Mouse (Mus musculus): ENCODE results near the gene Gm10722. TPM values are rescaled to one million over a fixed set of nuclear protein-coding genes. Genes with fewer than 3 reads are reported as not detected.
"Not testable (repeated sequence)": the region's sequence is repeated elsewhere in the genome, so short reads cannot be mapped to it uniquely, and the experiment has no call there.

Gene Gm10722
- polyA plus RNA-seq, 1 experiment from 2014 or later: not detected

DNA sequence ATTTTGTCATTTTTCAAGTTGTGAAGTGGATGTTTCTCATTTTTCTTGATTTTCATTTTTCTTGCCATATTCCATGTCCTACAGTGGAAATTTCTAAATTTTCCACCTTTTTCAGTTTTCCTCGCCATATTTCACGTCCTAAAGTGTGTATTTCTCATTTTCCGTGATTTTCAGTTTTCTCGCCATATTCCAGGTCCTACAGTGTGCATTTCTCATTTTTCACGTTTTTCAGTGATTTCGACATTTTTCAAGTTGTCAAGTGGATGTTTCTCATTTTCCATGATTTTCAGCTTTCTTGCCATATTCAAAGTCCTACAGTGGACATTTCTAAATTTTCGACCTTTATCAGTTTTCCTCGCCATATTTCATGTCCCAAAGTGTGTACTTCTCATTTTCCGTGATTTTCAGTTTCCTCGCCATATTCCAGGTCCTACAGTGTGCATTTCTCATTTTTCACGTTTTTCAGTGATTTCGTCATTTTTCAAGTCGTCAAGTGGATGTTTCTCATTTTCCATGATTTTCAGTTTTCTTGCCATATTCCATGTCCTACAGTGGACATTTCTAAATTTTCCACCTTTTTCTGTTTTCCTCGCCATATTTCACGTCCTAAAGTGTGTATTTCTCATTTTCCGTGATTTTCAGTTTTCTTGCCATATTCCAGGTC is 23.4 kb downstream of the Gm10722 start:
- H3K9ac ChIP-seq (ENCODE audit: low read length); H3K9me3 ChIP-seq (replicated peaks; ENCODE audit: control insufficient read depth, low read length); H3K4me2 ChIP-seq (ENCODE audit: low read depth, low read length); H3K27ac ChIP-seq (ENCODE audit: low read length); H3K4me1 ChIP-seq (ENCODE audit: control insufficient read depth, insufficient read depth, low read length); H3K36me3 ChIP-seq (ENCODE audit: control insufficient read depth, insufficient read depth, low read length); H3K27me3 ChIP-seq (ENCODE audit: control insufficient read depth, insufficient read depth, low read length); H3K4me3 ChIP-seq (replicated peaks; ENCODE audit: low read length); ATAC-seq (ENCODE audit: insufficient read depth, low FRiP score): not testable (repeated sequence)
- WGBS: 65% methylated on average over 14 of the region's 16 CpGs

DNA sequence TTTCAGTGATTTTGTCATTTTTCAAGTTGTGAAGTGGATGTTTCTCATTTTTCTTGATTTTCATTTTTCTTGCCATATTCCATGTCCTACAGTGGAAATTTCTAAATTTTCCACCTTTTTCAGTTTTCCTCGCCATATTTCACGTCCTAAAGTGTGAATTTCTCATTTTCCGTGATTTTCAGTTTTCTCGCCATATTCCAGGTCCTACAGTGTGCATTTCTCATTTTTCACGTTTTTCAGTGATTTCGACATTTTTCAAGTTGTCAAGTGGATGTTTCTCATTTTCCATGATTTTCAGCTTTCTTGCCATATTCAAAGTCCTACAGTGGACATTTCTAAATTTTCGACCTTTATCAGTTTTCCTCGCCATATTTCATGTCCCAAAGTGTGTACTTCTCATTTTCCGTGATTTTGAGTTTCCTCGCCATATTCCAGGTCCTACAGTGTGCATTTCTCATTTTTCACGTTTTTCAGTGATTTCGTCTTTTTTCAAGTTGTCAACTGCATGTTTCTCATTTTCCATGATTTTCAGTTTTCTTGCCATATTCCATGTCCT is 24.3 kb downstream of the Gm10722 start, which contains the start of gene Gm10717:
TSS of gene Gm10717 (plus strand) at position 506 of the 556 bp plus-strand sequence.
- ATAC-seq (ENCODE audit: insufficient read depth, low FRiP score); H3K4me3 ChIP-seq (replicated peaks; ENCODE audit: low read length); H3K27me3 ChIP-seq (ENCODE audit: control insufficient read depth, insufficient read depth, low read length); H3K9ac ChIP-seq (ENCODE audit: low read length); H3K27ac ChIP-seq (ENCODE audit: low read length); H3K36me3 ChIP-seq (ENCODE audit: control insufficient read depth, insufficient read depth, low read length); H3K4me1 ChIP-seq (ENCODE audit: control insufficient read depth, insufficient read depth, low read length); H3K9me3 ChIP-seq (replicated peaks; ENCODE audit: control insufficient read depth, low read length); H3K4me2 ChIP-seq (ENCODE audit: low read depth, low read length): not testable (repeated sequence)
- 74% methylated on average over 12 of the region's 12 CpGs for WGBS

DNA sequence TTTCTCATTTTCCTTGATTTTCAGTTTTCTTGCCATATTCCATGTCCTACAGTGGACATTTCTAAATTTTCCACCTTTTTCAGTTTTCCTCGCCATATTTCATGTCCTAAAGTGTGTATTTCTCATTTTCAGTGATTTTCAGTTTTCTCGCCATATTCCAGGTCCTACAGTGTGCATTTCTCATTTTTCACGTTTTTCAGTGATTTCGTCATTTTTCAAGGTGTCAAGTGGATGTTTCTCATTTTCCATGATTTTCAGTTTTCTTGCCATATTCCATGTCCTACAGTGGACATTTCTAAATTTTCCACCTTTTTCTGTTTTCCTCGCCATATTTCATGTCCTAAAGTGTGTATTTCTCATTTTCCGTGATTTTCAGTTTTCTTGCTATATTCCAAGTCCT is 24.9 kb downstream of the Gm10722 start:
- H3K9ac ChIP-seq (ENCODE audit: low read length); H3K27ac ChIP-seq (ENCODE audit: low read length); H3K9me3 ChIP-seq (replicated peaks; ENCODE audit: control insufficient read depth, low read length); ATAC-seq (ENCODE audit: insufficient read depth, low FRiP score); H3K36me3 ChIP-seq (ENCODE audit: control insufficient read depth, insufficient read depth, low read length); H3K4me3 ChIP-seq (replicated peaks; ENCODE audit: low read length); H3K27me3 ChIP-seq (ENCODE audit: control insufficient read depth, insufficient read depth, low read length); H3K4me2 ChIP-seq (ENCODE audit: low read depth, low read length); H3K4me1 ChIP-seq (ENCODE audit: control insufficient read depth, insufficient read depth, low read length): not testable (repeated sequence)
- 61% methylated on average over 4 of the region's 6 CpGs for WGBS

DNA sequence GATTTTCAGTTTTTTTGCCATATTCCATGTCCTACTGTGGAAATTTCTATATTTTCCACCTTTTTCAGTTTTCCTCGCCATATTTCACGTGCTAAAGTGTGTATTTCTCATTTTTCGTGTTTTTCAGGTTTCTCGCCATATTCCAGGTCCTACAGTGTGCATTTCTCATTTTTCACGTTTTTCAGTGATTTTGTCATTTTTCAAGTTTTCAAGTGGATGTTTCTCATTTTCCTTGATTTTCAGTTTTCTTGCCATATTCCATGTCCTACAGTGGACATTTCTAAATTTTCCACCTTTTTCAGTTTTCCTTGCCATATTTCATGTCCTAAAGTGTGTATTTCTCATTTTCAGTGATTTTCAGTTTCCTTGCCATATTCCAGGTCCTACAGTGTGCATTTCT is 25.4 kb downstream of the Gm10722 start:
- H3K36me3 ChIP-seq (ENCODE audit: control insufficient read depth, insufficient read depth, low read length); H3K4me2 ChIP-seq (ENCODE audit: low read depth, low read length); ATAC-seq (ENCODE audit: insufficient read depth, low FRiP score); H3K9me3 ChIP-seq (replicated peaks; ENCODE audit: control insufficient read depth, low read length); H3K4me3 ChIP-seq (replicated peaks; ENCODE audit: low read length); H3K27me3 ChIP-seq (ENCODE audit: control insufficient read depth, insufficient read depth, low read length); H3K4me1 ChIP-seq (ENCODE audit: control insufficient read depth, insufficient read depth, low read length); H3K27ac ChIP-seq (ENCODE audit: low read length); H3K9ac ChIP-seq (ENCODE audit: low read length): not testable (repeated sequence)
- 73% methylated on average over 5 of the region's 5 CpGs for WGBS

DNA sequence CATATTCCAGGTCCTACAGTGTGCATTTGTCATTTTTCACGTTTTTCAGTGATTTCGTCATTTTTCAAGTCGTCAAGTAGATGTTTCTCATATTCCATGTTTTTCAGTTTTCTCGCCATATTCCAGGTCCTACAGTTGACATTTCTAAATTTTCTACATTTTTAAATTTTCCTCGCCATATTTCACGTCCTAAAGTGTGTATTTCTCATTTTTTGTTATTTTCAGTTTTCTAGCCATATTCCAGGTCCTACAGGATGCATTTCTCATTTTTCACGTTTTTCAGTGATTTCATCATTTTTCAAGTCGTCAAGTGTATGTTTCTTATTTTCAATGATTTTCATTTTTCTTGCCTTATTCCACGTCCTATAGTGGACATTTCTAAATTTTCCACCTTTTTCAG is 26.0 kb downstream of the Gm10722 start:
- ATAC-seq (ENCODE audit: insufficient read depth, low FRiP score); H3K9ac ChIP-seq (ENCODE audit: low read length): not testable (repeated sequence)
- 67% methylated on average over 9 of the region's 9 CpGs for WGBS

DNA sequence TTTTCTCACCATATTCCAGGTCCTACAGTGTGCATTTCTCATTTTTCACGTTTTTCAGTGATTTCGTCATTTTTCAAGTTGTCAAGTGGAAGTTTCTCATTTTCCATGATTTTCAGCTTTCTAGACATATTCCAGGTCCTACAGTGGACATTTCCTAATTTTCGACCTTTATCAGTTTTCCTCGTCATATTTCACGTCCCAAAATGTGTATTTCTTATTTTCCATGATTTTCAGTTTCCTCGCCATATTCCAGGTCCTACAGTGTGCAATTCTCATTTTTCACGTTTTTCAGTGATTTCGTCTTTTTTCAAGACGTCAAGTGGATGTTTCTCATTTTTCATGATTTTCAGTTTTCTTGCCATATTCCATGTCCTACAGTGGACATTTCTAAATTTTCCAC is 26.5 kb downstream of the Gm10722 start:
- not testable (repeated sequence) for H3K27ac ChIP-seq (ENCODE audit: low read length); H3K4me2 ChIP-seq (ENCODE audit: low read depth, low read length); H3K9me3 ChIP-seq (replicated peaks; ENCODE audit: control insufficient read depth, low read length); H3K4me3 ChIP-seq (replicated peaks; ENCODE audit: low read length); ATAC-seq (ENCODE audit: insufficient read depth, low FRiP score); H3K27me3 ChIP-seq (ENCODE audit: control insufficient read depth, insufficient read depth, low read length); H3K36me3 ChIP-seq (ENCODE audit: control insufficient read depth, insufficient read depth, low read length); H3K4me1 ChIP-seq (ENCODE audit: control insufficient read depth, insufficient read depth, low read length); H3K9ac ChIP-seq (ENCODE audit: low read length)
- 75% methylated on average over 9 of the region's 9 CpGs for WGBS

More for the DNA sequence above, 26.0 kb downstream of the Gm10722 start:
- H3K4me1 ChIP-seq (ENCODE audit: control insufficient read depth, insufficient read depth, low read length); H3K36me3 ChIP-seq (ENCODE audit: control insufficient read depth, insufficient read depth, low read length); H3K27ac ChIP-seq (ENCODE audit: low read length); H3K9me3 ChIP-seq (replicated peaks; ENCODE audit: control insufficient read depth, low read length); H3K4me3 ChIP-seq (replicated peaks; ENCODE audit: low read length); H3K4me2 ChIP-seq (ENCODE audit: low read depth, low read length); H3K27me3 ChIP-seq (ENCODE audit: control insufficient read depth, insufficient read depth, low read length): not testable (repeated sequence)

DNA sequence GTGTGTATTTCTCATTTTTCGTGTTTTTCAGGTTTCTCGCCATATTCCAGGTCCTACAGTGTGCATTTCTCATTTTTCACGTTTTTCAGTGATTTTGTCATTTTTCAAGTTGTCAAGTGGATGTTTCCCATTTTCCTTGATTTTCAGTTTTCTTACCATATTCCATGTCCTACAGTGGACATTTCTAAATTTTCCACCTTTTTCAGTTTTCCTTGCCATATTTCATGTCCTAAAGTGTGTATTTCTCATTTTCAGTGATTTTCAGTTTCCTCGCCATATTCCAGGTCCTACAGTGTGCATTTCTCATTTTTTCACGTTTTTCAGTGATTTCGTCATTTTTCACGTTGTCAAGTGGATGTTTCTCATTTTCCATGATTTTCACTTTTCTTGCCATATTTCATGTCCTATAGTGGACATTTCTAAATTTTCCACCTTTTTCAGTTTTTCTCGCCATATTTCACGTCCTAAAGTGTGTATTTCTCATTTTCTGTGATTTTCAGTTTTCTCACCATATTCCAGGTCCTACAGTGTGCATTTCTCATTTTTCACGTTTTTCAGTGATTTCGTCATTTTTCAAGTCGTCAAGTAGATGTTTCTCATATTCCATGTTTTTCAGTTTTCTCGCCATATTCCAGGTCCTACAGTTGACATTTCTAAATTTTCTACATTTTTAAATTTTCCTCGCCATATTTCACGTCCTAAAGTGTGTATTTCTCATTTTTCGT is 28.7 kb downstream of the Gm10722 start:
- WGBS: 67% methylated on average over 12 of the region's 16 CpGs

DNA sequence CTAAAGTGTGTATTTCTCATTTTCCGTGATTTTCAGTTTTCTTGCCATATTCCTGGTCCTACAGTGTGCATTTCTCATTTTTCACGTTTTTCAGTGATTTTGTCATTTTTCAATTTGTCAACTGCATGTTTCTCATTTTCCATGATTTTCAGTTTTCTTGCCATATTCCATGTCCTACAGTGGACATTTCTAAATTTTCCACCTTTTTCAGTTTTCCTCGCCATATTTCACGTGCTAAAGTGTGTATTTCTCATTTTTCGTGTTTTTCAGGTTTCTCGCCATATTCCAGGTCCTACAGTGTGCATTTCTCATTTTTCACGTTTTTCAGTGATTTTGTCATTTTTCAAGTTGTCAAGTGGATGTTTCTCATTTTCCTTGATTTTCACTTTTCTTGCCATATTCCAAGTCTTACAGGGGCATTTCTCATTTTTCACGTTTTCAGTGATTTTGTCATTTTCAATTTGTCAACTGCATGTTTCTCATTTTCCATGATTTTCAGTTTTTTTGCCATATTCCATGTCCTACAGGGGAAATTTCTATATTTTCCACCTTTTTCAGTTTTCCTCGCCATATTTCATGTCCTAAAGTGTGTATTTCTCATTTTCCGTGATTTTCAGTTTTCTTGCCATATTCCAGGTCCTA is 30.1 kb downstream of the Gm10722 start:
- H3K9ac ChIP-seq (ENCODE audit: low read length); H3K4me1 ChIP-seq (ENCODE audit: control insufficient read depth, insufficient read depth, low read length); H3K9me3 ChIP-seq (replicated peaks; ENCODE audit: control insufficient read depth, low read length); ATAC-seq (ENCODE audit: insufficient read depth, low FRiP score); H3K27ac ChIP-seq (ENCODE audit: low read length); H3K4me3 ChIP-seq (replicated peaks; ENCODE audit: low read length); H3K36me3 ChIP-seq (ENCODE audit: control insufficient read depth, insufficient read depth, low read length); H3K4me2 ChIP-seq (ENCODE audit: low read depth, low read length); H3K27me3 ChIP-seq (ENCODE audit: control insufficient read depth, insufficient read depth, low read length): not testable (repeated sequence)
- WGBS: 66% methylated on average over 2 of the region's 10 CpGs

More for the DNA sequence above, 28.7 kb downstream of the Gm10722 start:
- not testable (repeated sequence) for H3K4me2 ChIP-seq (ENCODE audit: low read depth, low read length); ATAC-seq (ENCODE audit: insufficient read depth, low FRiP score); H3K36me3 ChIP-seq (ENCODE audit: control insufficient read depth, insufficient read depth, low read length); H3K9me3 ChIP-seq (replicated peaks; ENCODE audit: control insufficient read depth, low read length); H3K27me3 ChIP-seq (ENCODE audit: control insufficient read depth, insufficient read depth, low read length); H3K4me3 ChIP-seq (replicated peaks; ENCODE audit: low read length); H3K9ac ChIP-seq (ENCODE audit: low read length); H3K4me1 ChIP-seq (ENCODE audit: control insufficient read depth, insufficient read depth, low read length); H3K27ac ChIP-seq (ENCODE audit: low read length)

DNA sequence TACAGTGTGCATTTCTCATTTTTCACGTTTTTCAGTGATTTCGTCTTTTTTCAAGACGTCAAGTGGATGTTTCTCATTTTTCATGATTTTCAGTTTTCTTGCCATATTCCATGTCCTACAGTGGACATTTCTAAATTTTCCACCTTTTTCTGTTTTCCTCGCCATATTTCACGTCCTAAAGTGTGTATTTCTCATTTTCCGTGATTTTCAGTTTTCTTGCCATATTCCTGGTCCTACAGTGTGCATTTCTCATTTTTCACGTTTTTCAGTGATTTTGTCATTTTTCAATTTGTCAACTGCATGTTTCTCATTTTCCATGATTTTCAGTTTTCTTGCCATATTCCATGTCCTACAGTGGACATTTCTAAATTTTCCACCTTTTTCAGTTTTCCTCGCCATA is 33.6 kb downstream of the Gm10722 start, which contains the start of gene Gm17535:
TSS of gene Gm17535 (plus strand) at position 301 of the 400 bp plus-strand sequence.
- not testable (repeated sequence) for H3K4me1 ChIP-seq (ENCODE audit: control insufficient read depth, insufficient read depth, low read length); ATAC-seq (ENCODE audit: insufficient read depth, low FRiP score); H3K4me2 ChIP-seq (ENCODE audit: low read depth, low read length); H3K9me3 ChIP-seq (replicated peaks; ENCODE audit: control insufficient read depth, low read length); H3K36me3 ChIP-seq (ENCODE audit: control insufficient read depth, insufficient read depth, low read length); H3K9ac ChIP-seq (ENCODE audit: low read length); H3K4me3 ChIP-seq (replicated peaks; ENCODE audit: low read length); H3K27ac ChIP-seq (ENCODE audit: low read length); H3K27me3 ChIP-seq (ENCODE audit: control insufficient read depth, insufficient read depth, low read length)
- WGBS: no CpG with 5 or more reads among the region's 8 CpGs

Measured in stomach, embryonic 16.5 days (tissue).